Mouse (Mus musculus) kidney, adult 2 months (tissue): ENCODE results near the gene Nanos3.

Experiments used
- CTCF ChIP-seq: fragments of 200-500 bp; conservative IDR thresholded peaks from 2 replicates; pipeline ENCODE4 v1.5.1; 2011; ENCODE audit warnings: low read depth, mild to moderate bottlenecking, control low read depth, low read length, moderate library complexity, mixed read lengths; ENCODE audit not compliant: insufficient read depth, insufficient read length
- POLR2A ChIP-seq: fragments of 200-500 bp; IDR thresholded peaks from one replicate; pipeline ENCODE4 v1.6.1; 2011; ENCODE audit warnings: low read depth, low read length, control low read depth

GRCm38 (mm10) chr8:84188671-84189070, 3.7 kb upstream of the Nanos3 start:
- TF ChIP-seq CTCF (no peak), POLR2A (no peak)
